Mouse (Mus musculus) CH12F3 (cell line): Measurements from ENCODE around the gene Ptov1.

Experiments
- in situ Hi-C: fragments of 300-500 bp; cut with MboI; formaldehyde crosslinking; loops from 2 replicates; pipeline ENCODE4 v1.14.3; 2020; ENCODE audit warnings: low sequenced_read_pairs

The Ptov1 gene

DNA sequence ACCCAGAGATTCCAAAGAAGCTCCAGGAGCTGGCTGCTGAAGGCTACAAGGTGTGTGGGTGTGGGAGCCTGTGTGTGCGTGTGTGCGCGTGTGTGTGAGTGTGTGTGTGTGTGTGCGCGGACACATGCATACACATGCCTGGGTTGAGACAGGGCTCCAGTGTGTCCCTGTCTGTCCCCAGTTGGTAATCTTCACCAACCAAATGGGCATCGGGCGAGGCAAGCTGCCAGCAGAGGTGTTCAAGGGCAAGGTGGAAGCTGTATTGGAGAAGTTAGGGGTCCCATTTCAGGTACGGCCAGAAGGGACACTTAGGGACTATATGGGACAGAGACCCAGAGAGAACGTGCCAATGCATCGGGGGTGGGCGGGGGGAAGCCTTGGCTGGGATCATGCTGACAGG, 9.7 kb downstream of the Ptov1 start:
- in situ Hi-C loops: no loop called here

DNA sequence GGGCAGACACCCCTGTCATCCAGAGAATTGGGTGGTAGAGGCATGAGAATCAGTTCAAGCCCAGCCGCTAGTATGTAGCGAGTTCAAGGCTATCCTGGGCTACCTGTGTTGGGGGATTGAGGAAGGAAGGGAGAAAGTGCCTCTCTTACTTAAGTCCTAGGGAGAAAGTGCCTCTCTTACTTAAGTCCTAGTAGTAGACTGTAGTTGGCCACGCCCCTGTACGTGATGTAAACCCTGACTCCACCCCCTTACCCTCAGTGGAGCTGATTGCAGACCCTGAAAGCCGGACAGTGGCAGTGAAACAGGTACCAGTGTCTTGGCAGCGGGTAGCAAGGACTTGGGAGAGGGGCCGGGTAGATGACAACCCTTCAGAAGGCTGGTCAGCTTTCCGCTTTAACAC, 11.7 kb downstream of the Ptov1 start:
- in situ Hi-C loops: no loop called here

DNA sequence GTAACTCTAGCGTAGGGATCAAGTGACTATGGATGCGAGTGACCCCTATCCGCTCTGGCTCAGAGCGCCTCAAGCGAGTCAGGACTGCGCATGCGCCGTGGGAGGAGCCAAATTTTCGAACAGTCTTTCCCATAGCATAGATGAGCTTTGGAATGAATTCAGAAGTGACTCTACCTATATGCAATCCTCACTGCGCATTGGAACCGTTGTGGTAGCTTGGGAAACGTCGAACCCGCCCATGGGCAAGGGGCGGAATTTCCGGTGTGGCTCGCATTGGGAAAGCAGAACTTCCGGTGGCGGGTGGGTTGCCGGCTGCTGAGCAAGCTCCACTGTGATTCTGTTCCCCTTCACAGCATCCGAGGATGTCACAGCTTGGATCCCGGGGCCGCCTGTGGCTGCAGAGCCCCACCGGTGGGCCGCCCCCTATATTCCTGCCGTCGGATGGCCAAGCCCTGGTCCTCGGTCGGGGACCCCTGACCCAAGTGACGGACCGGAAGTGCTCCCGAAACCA, 12.5 kb downstream of the Ptov1 start, which contains the start of gene Pnkp:
TSS of gene Pnkp (plus strand) at position 98 of the 511 bp plus-strand sequence.
- in situ Hi-C loops: no loop called here

DNA sequence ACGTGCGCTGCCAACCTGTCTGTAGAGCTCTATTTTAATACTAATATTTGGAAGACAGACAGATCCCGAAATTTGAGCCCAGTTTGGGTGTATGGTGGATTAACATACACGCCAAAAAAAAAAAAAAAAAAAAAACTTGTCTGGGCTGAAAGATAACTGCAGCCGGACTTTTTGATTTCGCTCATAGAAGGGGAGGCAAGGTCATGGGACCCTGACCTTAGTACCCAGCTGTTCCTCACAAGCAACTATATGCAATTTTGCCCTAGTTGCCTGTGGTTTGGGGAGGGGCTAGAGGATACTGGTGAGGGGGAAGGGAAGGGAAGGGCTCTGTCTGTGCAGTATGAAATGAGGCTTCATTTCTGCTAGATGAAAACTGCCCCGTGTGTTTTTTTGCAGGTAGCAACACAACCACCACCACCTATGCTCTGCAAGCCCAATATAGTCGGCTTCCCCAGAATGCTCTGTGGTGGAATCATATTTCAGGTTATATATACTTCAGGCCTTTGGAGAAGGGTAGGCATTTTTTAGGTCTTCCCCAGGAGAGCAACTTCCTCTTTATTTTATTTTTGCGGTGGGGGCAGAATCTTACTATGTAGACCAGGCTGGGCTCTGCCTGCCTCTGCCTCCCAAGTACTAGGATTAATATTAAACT, 13.2 kb downstream of the Ptov1 start:
- in situ Hi-C loops: no loop called here

DNA sequence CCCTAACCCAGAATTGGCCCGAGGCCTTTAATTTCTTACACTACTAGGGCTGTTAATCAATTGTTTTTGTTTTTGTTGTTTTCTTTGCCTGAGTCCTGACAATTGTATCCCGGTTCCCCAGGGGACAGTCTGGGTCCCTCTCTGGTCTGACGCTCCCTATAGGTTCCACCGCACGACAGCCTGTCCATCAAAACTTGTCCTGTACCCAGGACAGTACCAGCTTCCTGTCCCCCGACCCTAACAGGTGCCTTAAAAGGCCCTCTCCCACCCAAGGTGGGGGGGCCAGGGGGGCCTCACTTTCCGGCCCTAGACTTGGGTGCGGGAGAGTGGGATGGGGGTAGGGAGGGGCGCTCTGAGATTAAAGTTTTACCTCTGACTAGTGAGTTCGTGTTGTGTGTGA, 14.6 kb downstream of the Ptov1 start:
- in situ Hi-C loops: no loop called here

DNA sequence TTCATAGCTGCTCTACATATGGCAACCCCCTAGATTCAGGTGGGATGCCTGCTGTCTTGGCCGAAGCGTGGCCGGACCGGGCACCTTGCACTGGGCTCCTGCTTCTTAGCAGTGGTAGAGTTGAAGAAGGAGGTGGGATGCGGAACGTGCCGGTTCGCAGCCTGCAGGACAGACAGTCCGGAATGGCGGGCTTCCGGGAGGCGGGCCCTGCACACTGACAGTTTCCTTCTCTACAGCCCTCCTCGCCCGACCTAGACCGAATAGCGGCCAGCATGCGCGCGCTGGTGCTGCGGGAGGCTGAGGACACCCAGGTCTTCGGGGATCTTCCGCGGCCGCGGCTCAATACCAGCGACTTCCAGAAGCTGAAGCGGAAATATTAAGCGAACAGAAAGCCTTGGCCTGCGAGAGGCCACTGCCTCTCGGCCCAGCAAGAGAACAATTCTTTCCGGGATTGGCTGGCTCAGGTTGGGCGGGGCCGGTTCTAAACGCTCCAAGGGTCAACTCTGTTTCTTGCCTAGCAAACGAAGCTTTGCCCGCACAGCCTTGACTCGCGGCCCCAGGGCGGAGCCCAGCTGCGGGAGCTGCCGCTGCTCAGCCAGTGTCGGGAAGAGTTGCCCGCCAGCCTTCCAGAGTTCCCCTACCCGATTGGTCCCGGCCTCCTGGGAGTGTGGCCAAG, 15.1 kb downstream of the Ptov1 start:
- in situ Hi-C loops: no loop called here

DNA sequence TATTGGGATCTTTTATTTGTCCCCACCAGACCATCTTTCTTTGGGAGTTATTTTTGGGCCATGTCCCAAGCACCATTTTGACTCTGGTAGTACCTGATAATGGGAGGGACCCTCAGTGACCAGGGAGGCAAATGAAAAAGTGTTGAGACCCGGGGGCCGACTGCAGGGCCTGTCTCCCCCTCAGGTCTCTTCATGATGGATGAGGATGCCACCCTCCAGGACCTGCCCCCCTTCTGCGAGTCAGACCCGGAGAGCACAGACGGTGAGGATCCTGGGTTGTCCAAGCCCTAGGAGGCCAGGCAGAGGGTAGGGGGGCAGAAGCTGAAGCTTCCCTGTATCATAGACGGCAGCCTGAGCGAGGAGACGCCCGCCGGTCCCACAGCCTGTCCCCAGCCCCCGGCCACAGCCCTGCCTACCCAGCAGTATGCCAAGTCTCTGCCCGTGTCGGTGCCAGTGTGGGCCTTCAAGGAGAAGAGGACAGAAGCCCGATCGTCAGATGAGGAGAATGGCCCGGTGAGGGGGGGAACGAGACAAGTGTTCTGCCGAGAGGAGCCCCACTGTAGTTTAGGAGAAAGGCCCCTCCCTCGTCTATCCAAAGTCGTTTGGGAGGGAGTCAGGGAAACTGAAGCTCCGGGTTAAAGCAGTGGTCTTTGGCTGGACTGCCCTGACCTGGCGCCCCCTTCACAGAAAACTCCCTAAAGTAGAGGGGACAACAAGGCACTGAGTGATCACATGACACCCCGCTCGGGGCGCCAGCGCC, 15.8 kb downstream of the Ptov1 start:
- in situ Hi-C loops: no loop called here

DNA sequence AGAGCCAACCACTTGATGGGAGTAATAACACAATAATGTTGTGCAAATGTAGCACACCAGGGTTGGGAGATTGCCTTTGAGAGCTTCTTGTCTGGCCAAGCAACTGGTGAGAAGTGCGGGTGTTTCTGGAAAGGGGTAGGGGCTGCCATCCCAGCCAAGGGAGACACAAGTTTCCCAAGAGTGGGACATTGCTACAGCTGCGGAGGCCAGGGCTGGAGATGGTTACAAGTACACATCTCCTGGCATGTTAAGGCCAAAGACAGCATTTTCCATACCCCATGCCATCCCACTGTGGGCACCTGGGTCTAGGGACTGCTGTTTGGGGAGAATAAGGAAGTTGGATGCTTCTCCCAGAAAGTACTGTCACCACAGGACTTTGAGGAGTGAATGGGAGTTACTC, 16.5 kb downstream of the Ptov1 start:
- in situ Hi-C loops: no loop called here

DNA sequence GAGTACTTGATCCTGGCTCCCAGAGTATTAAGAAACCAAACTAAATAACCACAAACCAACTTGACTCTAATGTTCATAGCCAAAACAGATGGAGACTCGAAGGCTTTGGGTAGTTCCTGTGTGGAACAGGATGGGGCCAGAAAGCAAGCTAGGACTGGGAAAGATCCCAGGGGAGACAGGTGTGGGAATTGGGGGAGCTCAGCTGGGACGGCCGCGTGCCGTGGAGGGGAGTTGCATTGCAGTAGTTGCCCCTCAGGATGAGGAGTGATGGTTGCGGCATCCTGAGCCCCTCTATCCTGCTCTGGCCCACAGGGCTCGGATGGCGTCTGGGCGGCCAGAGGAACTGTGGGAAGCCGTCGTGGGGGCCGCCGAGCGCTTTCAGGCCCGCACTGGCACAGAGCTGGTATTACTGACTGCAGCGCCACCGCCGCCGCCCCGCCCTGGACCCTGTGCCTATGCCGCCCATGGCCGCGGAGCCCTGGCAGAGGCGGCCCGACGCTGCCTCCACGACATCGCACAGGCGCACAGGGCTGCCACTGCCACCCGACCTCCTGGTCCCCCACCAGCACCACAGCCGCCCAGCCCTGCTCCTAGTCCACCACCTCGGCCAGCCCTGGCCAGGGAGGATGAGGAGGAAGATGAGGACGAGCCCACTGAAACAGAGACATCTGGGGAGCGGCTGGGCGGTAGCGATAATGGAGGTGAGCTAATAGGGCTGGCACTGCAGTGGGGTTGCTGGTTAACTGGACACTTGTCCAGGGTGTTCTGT, 17.1 kb downstream of the Ptov1 start:
- in situ Hi-C loops: no loop called here

DNA sequence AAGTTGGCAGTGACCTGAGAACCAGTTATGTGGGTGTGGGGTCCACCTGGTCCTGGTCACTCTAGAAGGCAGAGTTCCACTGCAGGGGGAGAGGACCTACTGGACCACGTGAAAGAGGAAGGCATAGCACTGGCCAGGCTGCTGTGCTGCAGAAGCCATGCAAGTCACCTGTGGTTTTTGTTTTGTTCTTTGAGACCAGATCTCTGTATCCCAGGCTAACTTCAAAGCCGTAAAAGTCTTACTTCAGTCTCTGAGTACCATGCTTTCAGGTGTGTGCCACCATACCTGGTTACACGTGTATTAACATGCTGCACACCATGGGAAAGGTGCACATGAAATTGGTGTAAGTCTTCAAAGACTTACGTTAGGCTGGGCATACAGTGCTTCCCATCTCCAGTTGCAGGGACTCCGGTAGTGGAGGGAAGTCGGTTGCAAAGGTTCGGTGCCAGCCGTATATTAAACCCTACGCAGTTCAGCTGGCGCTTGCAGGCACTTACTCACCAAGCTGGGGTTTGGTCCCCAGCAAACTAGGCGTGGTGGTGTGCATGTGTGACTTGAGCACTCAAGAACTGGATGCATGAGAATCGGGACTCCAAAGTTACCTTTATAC, 17.9 kb downstream of the Ptov1 start:
- in situ Hi-C loops: no loop called here

DNA sequence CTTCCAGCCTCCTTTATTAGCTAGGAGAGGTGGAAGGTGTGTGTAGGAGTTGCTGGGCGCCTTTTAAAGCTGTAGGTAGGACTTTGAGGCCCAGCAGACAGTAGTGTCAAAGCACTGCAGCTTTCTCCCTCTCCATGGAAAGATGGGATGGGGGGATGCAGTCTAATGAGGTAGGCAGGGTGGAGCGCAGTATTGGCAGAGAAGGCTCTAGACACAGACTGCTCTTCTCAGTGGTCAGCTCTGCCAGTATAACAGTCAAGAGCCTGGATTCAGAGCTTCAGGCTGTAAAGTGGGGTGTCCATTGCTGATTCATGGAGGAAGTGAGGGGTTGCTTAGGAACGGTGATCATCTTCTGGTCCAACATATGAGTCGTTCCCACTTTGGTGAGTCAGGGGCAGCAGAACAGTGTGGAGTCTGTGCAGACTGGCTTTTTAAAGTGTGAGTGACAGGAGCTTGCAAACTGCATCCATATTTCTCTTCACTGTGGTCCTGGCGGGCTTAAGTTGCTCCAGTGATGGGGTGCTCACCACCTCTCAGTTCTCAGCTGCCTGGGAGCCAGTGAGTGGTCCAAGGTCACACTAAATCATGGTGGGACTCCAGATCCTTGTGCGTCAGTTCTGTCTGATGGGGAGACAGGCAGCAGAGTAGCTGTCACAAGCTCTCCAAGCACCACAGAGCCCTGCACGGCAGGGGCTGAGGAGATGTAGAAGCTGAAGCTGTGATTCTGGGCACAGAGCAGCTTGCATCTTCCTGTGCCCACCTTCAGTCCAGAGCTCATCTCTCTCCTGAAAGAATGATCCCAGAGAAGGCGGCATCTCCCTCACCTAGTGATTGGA, 18.6 kb downstream of the Ptov1 start:
- in situ Hi-C loops: no loop called here

DNA sequence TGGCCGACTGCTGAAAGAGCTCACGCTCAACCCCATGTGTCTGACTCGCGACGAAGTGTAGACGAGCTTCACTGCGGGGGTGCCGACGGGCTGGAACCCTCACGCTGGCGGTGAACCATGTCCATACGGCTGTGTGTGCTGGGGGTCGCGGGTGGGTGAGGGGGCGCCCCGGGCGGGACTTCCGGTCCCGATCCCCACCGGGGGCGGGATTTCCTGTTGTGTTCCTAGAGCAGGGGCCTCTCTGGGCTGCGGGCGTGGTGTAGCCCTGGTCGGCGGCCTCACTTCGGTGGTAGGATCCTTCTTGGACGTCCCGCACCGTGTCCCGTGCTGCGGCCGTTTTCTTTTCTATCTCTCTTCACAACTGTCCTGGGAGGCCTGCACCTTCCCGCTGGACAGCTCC, 19.4 kb downstream of the Ptov1 start:
- in situ Hi-C loops: no loop called here

DNA sequence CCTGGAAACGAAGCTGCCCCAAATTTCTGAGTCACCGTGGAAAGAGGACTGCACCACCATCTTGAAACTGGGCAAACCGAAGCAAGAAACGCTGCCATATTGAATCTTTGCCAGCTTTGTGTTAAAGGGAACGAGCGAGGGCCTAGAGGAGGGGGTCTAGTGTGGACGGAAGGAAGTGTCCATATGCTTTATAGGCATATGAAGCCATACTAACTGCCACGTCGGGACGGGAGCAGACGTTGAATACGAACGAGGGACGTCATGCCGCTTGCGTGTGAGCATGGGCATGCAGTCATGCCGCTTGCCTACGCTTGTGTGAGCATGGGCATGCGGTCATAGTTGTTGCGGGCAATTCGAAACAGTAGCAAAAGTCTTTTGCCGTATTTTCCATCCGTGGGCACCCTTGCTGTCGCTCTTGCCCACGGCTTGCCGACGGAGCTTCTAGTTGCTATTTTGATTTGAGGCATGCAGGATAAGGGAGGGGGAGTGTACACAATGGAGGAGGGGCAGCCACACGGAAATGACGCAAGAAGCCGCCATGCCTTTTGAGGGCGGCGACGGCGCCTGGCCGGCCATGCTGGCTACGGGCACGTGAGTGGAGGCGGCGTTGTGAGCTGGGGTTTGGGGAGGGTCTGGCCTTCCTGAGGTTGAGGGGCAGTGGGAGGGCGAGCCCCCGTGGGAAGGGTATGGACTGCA, 20.0 kb downstream of the Ptov1 start:
- in situ Hi-C loops: no loop called here

DNA sequence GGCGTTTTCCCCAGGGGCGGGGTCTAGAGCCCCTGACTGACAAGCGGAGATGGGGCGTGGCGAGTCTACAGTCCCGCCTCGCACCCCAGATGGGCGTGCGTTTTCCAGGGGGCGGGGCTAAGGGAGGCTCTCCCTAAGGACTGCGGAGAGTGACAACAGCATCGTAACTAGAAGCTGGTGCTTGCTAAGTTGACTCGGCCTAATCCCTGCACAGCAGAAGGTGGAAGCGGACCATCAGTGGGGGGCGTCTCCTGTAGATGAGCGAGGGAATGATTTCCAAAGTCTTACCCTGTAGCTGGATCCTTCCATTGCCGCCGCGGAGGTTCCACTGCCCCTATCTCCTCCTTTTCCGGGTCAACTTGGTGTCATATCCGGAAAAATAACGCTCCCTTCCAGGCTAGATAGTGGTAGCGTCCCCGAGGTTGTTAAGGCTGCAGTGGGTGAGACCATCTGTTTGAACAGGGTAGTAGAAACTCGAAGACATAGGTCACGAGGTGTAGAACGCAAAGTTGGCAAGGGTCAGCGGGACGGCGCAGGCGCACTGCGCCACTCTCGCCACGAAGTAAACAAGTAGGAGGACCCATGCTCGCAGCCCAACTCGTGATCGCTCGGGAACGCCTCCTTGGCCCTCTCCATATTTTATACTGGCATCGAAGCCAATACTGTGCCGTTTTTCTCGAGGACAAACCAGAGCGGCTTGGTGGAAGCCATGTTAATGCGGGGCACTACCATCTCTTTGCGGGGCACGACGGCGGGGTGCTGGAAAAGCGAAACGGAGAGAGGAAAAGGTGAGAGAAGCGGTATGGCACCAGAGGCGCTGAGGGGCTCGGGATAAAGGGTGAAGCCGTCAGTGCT, 20.8 kb downstream of the Ptov1 start, which contains the start of the genes Akt1s1 and Tbc1d17:
TSS of gene Akt1s1 (plus strand) at position 431 of the 855 bp plus-strand sequence.
TSS of gene Tbc1d17 (minus strand) at position 519 of the 855 bp plus-strand sequence.
- in situ Hi-C loops: no loop called here

DNA sequence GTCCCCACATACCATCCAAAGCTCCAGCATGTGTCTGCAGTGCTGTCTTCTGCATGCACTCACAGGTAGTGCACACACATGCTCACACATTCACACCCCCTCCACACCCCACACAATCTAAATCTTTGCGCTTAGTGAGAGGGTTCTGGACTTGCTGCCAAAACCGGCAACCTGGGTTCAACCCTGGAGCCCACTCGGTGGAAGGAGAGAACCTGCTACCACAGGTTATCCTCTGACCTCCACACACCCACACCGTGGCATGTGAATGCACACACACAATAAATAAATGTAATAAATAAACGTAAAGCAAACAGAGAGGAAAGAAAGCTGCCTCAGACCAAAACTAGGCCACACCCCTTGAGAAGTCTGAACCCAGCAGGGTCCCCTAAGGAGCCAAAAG, 21.8 kb downstream of the Ptov1 start:
- in situ Hi-C loops: no loop called here

DNA sequence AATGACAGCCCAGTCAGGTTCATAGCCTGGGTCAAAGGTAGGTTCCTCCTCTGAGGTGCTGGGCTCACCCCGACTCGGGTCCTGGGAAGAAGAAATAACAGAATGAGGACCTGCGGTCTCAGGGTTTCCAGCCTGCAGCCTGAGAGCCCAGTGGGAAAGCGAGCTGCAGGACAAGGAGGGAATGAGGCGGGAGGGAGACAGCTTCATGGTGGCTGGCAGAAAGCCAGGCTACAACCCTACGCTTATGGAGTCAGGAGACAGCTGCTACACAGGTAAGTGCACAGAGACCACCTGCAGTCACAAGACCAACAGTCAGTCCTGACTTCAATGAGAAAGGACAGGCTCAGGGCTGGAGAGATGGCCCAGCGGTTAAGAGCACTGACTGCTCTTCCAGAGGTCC, 22.8 kb downstream of the Ptov1 start:
- in situ Hi-C loops: no loop called here

DNA sequence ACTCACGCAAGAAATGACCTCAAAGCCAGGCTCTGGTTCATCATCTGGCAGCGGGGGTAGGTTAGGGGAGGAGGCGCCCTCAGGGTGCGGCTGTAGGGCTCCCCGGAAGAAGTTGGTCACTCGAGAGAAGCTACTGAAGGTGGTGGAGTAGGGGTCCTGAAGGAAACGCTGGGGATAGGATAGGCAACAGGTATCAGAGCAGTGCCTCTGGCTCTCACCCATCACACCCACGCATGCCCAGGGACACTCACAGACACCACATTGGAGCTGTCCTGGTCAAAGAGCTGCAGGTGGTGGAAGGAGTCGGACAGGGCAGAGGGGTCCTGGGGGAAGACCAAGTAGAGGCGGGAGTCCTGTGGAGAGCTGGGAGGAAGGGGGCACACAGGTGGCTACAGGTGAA, 24.6 kb downstream of the Ptov1 start:
- in situ Hi-C loops: no loop called here

DNA sequence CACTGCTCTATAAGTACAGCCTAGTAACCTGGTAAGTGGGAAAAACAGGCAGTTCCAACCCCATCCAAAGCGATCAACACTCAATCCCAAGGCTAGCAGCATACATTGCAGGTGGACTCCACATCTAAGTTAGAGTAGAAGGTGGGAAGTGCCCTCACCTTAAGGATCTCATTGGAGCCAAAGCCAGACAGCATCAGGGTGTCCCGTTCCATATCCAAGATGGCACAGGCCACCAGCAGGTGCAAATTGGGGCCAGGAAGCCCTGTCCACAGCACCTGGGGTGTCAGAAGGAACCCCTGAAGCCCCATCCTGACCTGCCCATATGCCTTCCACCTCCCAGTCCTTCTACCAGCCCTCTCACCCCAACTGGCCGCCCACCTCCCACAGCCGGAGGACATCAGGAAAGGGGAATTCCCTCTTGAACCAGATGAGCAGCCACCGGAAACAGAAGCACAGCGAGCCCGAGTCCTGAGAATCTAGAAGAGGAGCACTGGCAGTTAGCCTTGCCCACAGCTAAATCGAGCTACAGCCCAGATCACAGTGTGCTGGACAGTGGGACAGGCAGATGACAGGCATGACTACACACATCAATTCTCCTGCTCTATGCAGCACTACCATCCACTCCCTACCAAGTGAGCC, 27.6 kb downstream of the Ptov1 start:
- in situ Hi-C loops: no loop called here
